Mouse (Mus musculus) stomach, embryonic 16.5 days (tissue): ENCODE results near the gene Gmip. TPM values are rescaled to one million over a fixed set of nuclear protein-coding genes. Genes with fewer than 3 reads are reported as not detected.

Experiments
- ATAC-seq: fragments of 200-750 bp; cut with Nextera tagmentation; 2 replicates; pipeline ENCODE4 v1.8.0; 2017; ENCODE audit warnings: moderate number of reproducible peaks, moderate TSS enrichment; ENCODE audit not compliant: insufficient read depth, low FRiP score
- H3K27ac ChIP-seq: fragments of 300-500 bp; sonication (generic); 2 replicates; pipeline ENCODE4 v1.5.1; 2014; ENCODE audit warnings: low read length
- H3K27me3 ChIP-seq: fragments of 300-500 bp; sonication (generic); 2 replicates; pipeline ENCODE4 v1.6.1; 2014; ENCODE audit warnings: low read length, control low read depth, mixed read lengths; ENCODE audit not compliant: control insufficient read depth, insufficient read depth
- H3K36me3 ChIP-seq: fragments of 300-500 bp; sonication (generic); 2 replicates; pipeline ENCODE4 v1.6.1; 2014; ENCODE audit warnings: low read length; ENCODE audit not compliant: control insufficient read depth, insufficient read depth
- H3K4me1 ChIP-seq: fragments of 300-500 bp; sonication (generic); 2 replicates; pipeline ENCODE4 v1.6.1; 2014; ENCODE audit warnings: low read length, control low read depth, mixed read lengths; ENCODE audit not compliant: control insufficient read depth, insufficient read depth
- H3K4me2 ChIP-seq: fragments of 300-500 bp; sonication (generic); 2 replicates; pipeline ENCODE4 v1.6.1; 2014; ENCODE audit warnings: low read depth, low read length, mixed read lengths
- H3K4me3 ChIP-seq: fragments of 300-500 bp; sonication (generic); replicated peaks from 2 replicates; pipeline ENCODE4 v1.5.1; 2014; ENCODE audit warnings: mild to moderate bottlenecking, low read length
- H3K9ac ChIP-seq: fragments of 300-500 bp; sonication (generic); 2 replicates; pipeline ENCODE4 v1.6.1; 2014; ENCODE audit warnings: low read length
- H3K9me3 ChIP-seq: fragments of 300-500 bp; sonication (generic); replicated peaks from 2 replicates; pipeline ENCODE4 v1.6.1; 2016; ENCODE audit warnings: low read length, control low read depth; ENCODE audit not compliant: control insufficient read depth
- WGBS: fragments of 180-500 bp; shearing (Covaris S2); extraction: QIAGEN DNeasy Blood & Tissue Kit; methylation state at CpG from one replicate; pipeline ENCODE4 v1.1.7; 2014; 5-methylcytosine and 5-hydroxymethylcytosine counted together
- polyA plus RNA-seq: library from polyadenylated mRNA; unstranded; fragments of >200 nt; fragmentation: Nextera tagmentation; extraction: Ambion mirVana; gene quantifications from 2 replicates; pipeline ENCODE4 v1.2.1, GENCODE M21; 2015

Gmip gene
- polyA plus RNA-seq, 1 experiment from 2014 or later: 10.0 TPM

DNA sequence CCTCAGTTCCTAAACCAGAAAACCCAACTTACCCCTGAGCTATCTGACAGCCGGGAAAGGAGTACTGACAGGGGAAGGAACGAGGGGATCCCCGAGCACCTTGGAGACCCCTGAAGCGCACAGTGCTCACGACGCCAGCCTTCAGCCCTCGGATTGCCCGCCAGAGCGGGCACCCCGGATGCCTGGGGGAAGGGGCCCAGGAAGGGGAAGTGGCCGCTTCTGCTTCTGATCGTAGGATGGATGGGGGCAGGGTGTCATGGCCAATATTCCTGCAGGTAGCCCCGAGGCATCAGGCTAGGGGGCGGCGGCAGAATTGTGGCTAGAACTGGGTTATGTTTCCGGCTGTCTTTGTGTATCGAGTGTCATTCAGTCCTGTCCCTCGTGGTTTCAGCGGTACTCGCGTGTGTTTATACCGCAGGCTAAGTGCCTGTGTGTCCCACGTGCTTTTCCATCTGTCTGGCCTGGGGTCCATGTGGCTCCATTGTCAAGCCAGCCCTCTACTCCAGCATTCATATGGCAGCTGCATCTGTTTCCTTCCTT, 455 bp downstream of the Gmip start:
- 3% methylated on average over 23 of the region's 23 CpGs for WGBS
- ATAC-seq: peak; percentile 42
- Histone ChIP-seq H3K9me3 (no peaks in the 10 kb centered on the region), H3K27ac (no peak overlapping the region), H3K4me3 (peak overlapping the region; percentile 50), H3K4me2 (peak overlapping the region; percentile 74), H3K9ac (peak overlapping the region; percentile 69), H3K27me3 (no peaks in the 10 kb centered on the region), H3K4me1 (no peaks in the 10 kb centered on the region; the same call in 1 of the 2 replicates), H3K36me3 (peaks cover 26% of the 10 kb centered on the region)

- WGBS: 60% methylated on average over 3 of the region's 3 CpGs
- peaks cover 21% of the 10 kb centered on the region for H3K36me3 ChIP-seq
Observed at GRCm38 (mm10) chr8:69809820-69810219, 1.3 kb downstream of the Gmip start.

DNA sequence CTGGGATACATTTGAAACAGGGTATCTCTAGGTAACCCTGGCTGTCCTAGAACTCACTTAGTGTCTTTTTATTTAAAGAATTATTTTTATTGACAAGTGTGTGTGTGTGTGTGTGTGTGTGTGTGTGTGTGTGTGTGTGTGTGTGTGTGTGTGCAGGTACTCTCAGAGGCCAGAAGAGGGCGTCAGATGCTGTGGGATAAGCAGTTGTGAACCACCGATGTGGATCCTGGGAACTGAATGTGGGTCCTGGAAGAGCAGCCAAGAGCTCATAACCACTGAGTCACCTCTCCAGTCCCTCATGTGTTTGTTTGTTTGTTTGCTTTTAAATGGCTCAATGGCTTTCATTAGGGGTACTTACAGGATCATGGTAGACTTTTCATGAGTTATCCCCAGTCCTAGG, 6.4 kb downstream of the Gmip start:
- WGBS: 87% methylated on average over 2 of the region's 2 CpGs
- Histone ChIP-seq H3K36me3 (no peaks in the 10 kb centered on the region; the same call in 1 of the 2 replicates), H3K9ac (no peak overlapping the region), H3K27ac (no peak overlapping the region), H3K27me3 (no peaks in the 10 kb centered on the region), H3K9me3 (no peaks in the 10 kb centered on the region), H3K4me3 (no peak overlapping the region), H3K4me2 (no peak overlapping the region), H3K4me1 (no peaks in the 10 kb centered on the region)
- no peak for ATAC-seq

More at GRCm38 (mm10) chr8:69809820-69810219, 1.3 kb downstream of the Gmip start:
- Histone ChIP-seq H3K27me3 (no peaks in the 10 kb centered on the region), H3K4me3 (no peak overlapping the region), H3K27ac (no peak overlapping the region), H3K4me1 (no peaks in the 10 kb centered on the region; the same call in 1 of the 2 replicates), H3K9me3 (no peaks in the 10 kb centered on the region), H3K4me2 (no peak overlapping the region), H3K9ac (no peak overlapping the region)
- no peak for ATAC-seq

DNA sequence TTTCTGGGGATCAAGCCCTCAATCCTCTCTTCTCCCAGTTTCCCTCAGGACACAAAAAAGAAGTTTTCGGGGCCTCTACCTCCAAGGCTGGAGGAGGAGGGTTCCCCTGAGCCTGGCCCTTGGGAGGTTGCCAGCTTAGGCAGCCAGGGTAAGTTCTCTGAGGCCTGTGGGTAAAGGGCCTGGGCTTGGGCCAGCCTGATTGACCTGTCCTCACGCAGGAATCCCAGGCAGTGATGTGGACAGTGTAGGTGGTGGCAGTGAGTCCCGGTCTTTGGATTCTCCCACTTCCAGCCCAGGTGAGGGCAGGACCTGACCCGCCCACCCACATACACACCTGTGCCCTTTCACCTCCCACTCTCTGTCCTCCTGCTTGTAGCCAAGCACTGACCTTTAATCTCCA, 6.9 kb downstream of the Gmip start:
- H3K4me3 ChIP-seq: no peak overlapping the region
- no peaks in the 10 kb centered on the region for H3K4me1 ChIP-seq
- H3K4me2 ChIP-seq: no peak overlapping the region
- no peak overlapping the region for H3K9ac ChIP-seq
- H3K27me3 ChIP-seq: no peaks in the 10 kb centered on the region
- H3K9me3 ChIP-seq: no peaks in the 10 kb centered on the region
- H3K27ac ChIP-seq: no peak overlapping the region
- H3K36me3 ChIP-seq: no peaks in the 10 kb centered on the region; the same call in 1 of the 2 replicates
- 91% methylated on average over 4 of the region's 4 CpGs for WGBS
- no peak for ATAC-seq

GRCm38 (mm10) chr8:69820466-69820865, 12.0 kb downstream of the Gmip start:
- no peaks in the 10 kb centered on the region for H3K9me3 ChIP-seq
- no peaks in the 10 kb centered on the region for H3K27me3 ChIP-seq
- ATAC-seq: no peak
- H3K4me1 ChIP-seq: peaks cover 10% of the 10 kb centered on the region; the same call in 1 of the 2 replicates
- H3K27ac ChIP-seq: no peak overlapping the region
- no peak overlapping the region for H3K4me3 ChIP-seq
- no peak overlapping the region for H3K9ac ChIP-seq
- WGBS: 81% methylated on average over 9 of the region's 9 CpGs
- H3K4me2 ChIP-seq: no peak overlapping the region
- no peaks in the 10 kb centered on the region for H3K36me3 ChIP-seq

- peak overlapping the region; percentile 74 for H3K9ac ChIP-seq
- H3K4me3 ChIP-seq: peak overlapping the region; percentile 66
- H3K4me2 ChIP-seq: peak overlapping the region; percentile 86
- WGBS: 3% methylated on average over 16 of the region's 22 CpGs
- no peaks in the 10 kb centered on the region for H3K9me3 ChIP-seq
- peaks cover 10% of the 10 kb centered on the region; the same call in 1 of the 2 replicates for H3K4me1 ChIP-seq
- H3K27me3 ChIP-seq: no peaks in the 10 kb centered on the region
- ATAC-seq: peak; percentile 61
- H3K27ac ChIP-seq: no peak overlapping the region
- H3K36me3 ChIP-seq: no peaks in the 10 kb centered on the region
Observed at GRCm38 (mm10) chr8:69821971-69822385, 13.5 kb downstream of the Gmip start.

GRCm38 (mm10) chr8:69822386-69823191, 14.1 kb downstream of the Gmip start, which contains the start of gene Lpar2:
Gene Lpar2, plus strand, starts transcription at chr8:69822429.
- H3K27me3 ChIP-seq: no peaks in the 10 kb centered on the region
- H3K27ac ChIP-seq: peak within 1 kb of the TSS; percentile 51; the same call in 1 of the 2 replicates
- H3K9ac ChIP-seq: peak within 1 kb of the TSS; percentile 74
- H3K9me3 ChIP-seq: no peaks in the 10 kb centered on the region
- peak within 1 kb of the TSS; percentile 86 for H3K4me2 ChIP-seq
- no peaks in the 10 kb centered on the region for H3K36me3 ChIP-seq
- 2% methylated on average over 31 of the region's 35 CpGs for WGBS
- ATAC-seq: peak; percentile 81; the same call in 1 of the 2 replicates
- H3K4me3 ChIP-seq: peak within 1 kb of the TSS; percentile 66
- peaks cover 10% of the 10 kb centered on the region; the same call in 1 of the 2 replicates for H3K4me1 ChIP-seq

GRCm38 (mm10) chr8:69826371-69826770, 17.9 kb downstream of the Gmip start:
- H3K4me3 ChIP-seq: no peak overlapping the region
- no peak overlapping the region for H3K9ac ChIP-seq
- H3K27me3 ChIP-seq: no peaks in the 10 kb centered on the region
- H3K36me3 ChIP-seq: no peaks in the 10 kb centered on the region
- no peak overlapping the region for H3K27ac ChIP-seq
- H3K4me2 ChIP-seq: no peak overlapping the region
- peaks cover 10% of the 10 kb centered on the region; the same call in 1 of the 2 replicates for H3K4me1 ChIP-seq
- 92% methylated on average over 12 of the region's 12 CpGs for WGBS
- no peak for ATAC-seq
- H3K9me3 ChIP-seq: no peaks in the 10 kb centered on the region

DNA sequence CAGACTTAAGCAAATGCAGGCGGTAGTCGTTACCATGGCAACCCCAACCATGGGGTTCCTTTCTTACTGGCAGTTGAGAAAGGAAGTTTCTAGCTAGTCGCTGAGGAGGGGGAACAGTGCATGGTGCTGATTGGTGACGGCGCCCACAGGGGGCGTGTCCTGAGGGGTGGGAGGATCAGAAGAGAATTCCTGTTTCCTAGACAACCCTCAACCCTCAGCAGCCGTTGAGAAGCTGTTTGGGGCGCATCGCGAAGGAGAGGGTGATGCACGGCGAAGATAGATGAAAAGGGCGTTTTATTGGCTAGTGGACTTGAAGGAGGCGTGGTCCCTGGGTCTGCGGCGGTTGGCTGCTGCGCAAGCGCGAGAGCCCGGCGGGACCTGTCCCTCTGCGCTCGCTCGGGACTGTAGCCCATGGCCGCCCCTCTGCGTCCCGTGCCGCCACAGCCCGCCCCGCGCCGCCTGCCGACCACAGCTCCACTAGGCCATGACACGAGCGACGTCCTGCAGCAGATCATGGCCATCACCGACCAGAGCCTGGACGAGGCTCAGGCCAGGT, 23.9 kb downstream of the Gmip start, which contains the start of gene Pbx4:
Gene Pbx4 (plus strand): TSS at position 194 of the 556 bp plus-strand sequence.
- Histone ChIP-seq H3K9ac (peak within 1 kb of the TSS; percentile 76), H3K27ac (no peak within 1 kb of the TSS), H3K4me2 (peak within 1 kb of the TSS; percentile 97), H3K9me3 (no peaks in the 10 kb centered on the region), H3K27me3 (0 out of 2 replicates have a peak, but pooled peaks cover 2% of the 10 kb centered on the region), H3K36me3 (no peaks in the 10 kb centered on the region), H3K4me1 (peaks cover 5% of the 10 kb centered on the region; the same call in 1 of the 2 replicates), H3K4me3 (peak within 1 kb of the TSS; percentile 64)
- peak; percentile 94 for ATAC-seq
- under 1% methylated on average over 37 of the region's 38 CpGs for WGBS
